Mouse (Mus musculus): Measurements from ENCODE around the gene Ppp1r8. TPM values are rescaled to one million over a fixed set of nuclear protein-coding genes. Genes with fewer than 3 reads are reported as not detected.

Ppp1r8 gene
- polyA plus RNA-seq (2015; fragmentation: Nextera tagmentation; extraction: Ambion mirVana) = 44.8 and 46.9 TPM in 2 replicates

DNA sequence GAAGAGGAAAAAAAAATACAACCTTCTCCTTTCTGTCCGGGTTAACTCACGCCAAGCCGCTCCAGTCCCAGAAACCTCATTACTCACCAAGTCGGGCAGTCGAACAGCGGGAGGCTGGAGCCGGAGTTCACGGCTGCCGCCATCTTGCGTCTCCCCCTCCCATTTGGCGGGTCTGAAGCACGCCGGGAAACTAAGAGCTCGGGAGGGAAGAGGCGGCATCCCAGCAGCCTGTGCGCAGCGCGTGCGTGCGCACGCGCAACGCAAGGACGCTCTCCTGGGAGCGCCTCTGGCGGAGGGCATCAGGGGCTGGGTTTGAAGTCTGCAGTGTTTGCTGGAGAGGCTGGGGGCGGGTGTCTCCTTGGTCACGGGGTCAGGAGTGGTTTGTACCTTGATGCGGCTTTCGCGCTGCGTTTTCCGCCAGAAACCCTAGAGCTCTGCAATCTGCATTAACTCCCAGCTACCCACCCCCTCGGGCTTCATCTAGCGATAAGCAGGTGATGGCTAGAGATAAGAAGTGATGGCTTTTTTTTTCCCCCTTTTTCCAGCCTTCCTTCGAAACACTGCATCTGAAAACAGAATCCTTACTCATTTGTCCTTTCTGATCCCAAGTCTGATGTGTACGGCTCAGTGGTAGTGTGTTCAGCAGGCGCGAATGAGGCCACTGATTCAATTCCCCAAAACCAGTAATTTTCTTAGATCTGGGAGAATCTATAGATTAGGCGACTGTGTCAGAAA, at the start of gene Ppp1r8:
Gene Ppp1r8, minus strand, starts transcription at position 200 of the 735 bp plus-strand sequence.
- H3K4me2 ChIP-seq = peak within 1 kb of the TSS; percentile 75
- 1% methylated on average over 40 of the region's 40 CpGs for WGBS
- peaks cover 11% of the 10 kb centered on the region; the same call in 1 of the 2 replicates for H3K36me3 ChIP-seq
- peak within 1 kb of the TSS; percentile 84 for H3K4me3 ChIP-seq (replicated peaks)
- peak within 1 kb of the TSS; percentile 70 for H3K27ac ChIP-seq
- H3K4me1 ChIP-seq = peaks cover 11% of the 10 kb centered on the region
- H3K9me3 ChIP-seq = no peaks in the 10 kb centered on the region
- ATAC-seq (ENCODE audit: insufficient read depth, low FRiP score, low read depth) = peak; percentile 99
- no peaks in the 10 kb centered on the region for H3K27me3 ChIP-seq (replicated peaks)
- peak within 1 kb of the TSS; percentile 92 for H3K9ac ChIP-seq

- Histone ChIP-seq H3K27ac (peak overlapping the region; percentile 87), H3K36me3 (0 out of 2 replicates have a peak, but pooled peaks cover 3% of the 10 kb centered on the region)
- ATAC-seq (ENCODE audit: insufficient read depth, low FRiP score, low read depth) = 0 out of 2 replicates have a peak, but pooled peaks have one; percentile 15
These were observed 41.9 kb upstream of the Ppp1r8 start for GRCm38 (mm10) chr4:132884844-132885374.

DNA sequence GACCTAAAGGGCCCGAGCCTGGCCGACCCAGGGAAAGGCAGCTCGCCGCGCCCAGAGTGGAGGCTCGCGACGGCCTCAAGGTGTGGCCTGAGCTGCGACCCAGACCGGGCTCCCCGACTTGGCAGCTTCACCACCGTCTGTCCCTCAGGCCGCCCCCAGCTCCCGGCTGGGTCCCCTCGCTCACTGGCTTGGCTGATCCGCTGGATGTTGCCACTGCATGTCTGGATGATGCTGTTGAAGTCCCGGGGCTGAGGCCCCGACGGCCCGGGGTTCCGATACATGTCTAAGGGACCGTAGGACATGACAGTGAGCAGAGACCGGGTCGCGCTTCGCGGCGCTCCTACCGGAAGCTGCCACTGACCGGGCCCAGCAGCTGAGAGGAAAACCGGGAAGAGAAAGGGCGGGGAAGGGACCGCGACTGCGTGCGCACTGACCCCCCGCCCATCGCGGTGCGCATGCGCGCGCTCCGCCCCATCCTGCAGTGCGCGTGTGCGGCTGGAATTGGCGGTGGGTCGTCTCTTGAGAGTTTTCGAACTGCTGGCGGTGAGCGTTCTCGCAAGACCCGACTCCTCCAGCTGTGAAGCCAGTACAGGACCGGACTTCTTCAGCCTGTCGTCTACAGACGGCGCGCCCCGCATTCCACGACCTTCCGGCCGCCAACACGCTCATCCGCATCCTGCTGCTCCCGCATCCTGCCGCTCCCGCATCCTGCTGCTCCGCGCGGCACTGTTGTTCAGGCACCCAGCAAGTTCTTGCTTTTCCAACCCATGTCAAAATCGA, 41.3 kb upstream of the Ppp1r8 start, which contains the start of gene Stx12:
Gene Stx12, minus strand, starts transcription at position 446 of the 780 bp plus-strand sequence.
- peak; percentile 92 for ATAC-seq (ENCODE audit: insufficient read depth, low FRiP score, low read depth)
- Histone ChIP-seq H3K27me3 (replicated peaks) (no peaks in the 10 kb centered on the region), H3K4me1 (0 out of 2 replicates have a peak, but pooled peaks cover 5% of the 10 kb centered on the region), H3K4me3 (replicated peaks) (peak within 1 kb of the TSS; percentile 77), H3K9ac (peak within 1 kb of the TSS; percentile 83), H3K36me3 (0 out of 2 replicates have a peak, but pooled peaks cover 3% of the 10 kb centered on the region), H3K9me3 (no peaks in the 10 kb centered on the region), H3K27ac (peak within 1 kb of the TSS; percentile 87), H3K4me2 (peak within 1 kb of the TSS; percentile 86)
- under 1% methylated on average over 72 of the region's 72 CpGs for WGBS

More at GRCm38 (mm10) chr4:132884844-132885374, 41.9 kb upstream of the Ppp1r8 start:
- Histone ChIP-seq H3K4me3 (replicated peaks) (peak overlapping the region; percentile 77), H3K4me1 (0 out of 2 replicates have a peak, but pooled peaks cover 5% of the 10 kb centered on the region), H3K9ac (peak overlapping the region; percentile 83), H3K9me3 (no peaks in the 10 kb centered on the region), H3K4me2 (peak overlapping the region; percentile 86), H3K27me3 (replicated peaks) (no peaks in the 10 kb centered on the region)
- 7% methylated on average over 9 of the region's 9 CpGs for WGBS

GRCm38 (mm10) chr4:132883561-132884063, 40.6 kb upstream of the Ppp1r8 start:
- 2% methylated on average over 21 of the region's 21 CpGs for WGBS
- peak overlapping the region; percentile 81 for H3K27ac ChIP-seq
- 0 out of 2 replicates have a peak, but pooled peaks cover 3% of the 10 kb centered on the region for H3K36me3 ChIP-seq
- ATAC-seq (ENCODE audit: insufficient read depth, low FRiP score, low read depth) = no peak
- no peaks in the 10 kb centered on the region for H3K9me3 ChIP-seq
- H3K4me1 ChIP-seq = 0 out of 2 replicates have a peak, but pooled peaks cover 5% of the 10 kb centered on the region
- peak overlapping the region; percentile 86 for H3K4me2 ChIP-seq
- H3K9ac ChIP-seq = peak overlapping the region; percentile 83
- H3K27me3 ChIP-seq (replicated peaks) = no peaks in the 10 kb centered on the region
- H3K4me3 ChIP-seq (replicated peaks) = peak overlapping the region; percentile 77

DNA sequence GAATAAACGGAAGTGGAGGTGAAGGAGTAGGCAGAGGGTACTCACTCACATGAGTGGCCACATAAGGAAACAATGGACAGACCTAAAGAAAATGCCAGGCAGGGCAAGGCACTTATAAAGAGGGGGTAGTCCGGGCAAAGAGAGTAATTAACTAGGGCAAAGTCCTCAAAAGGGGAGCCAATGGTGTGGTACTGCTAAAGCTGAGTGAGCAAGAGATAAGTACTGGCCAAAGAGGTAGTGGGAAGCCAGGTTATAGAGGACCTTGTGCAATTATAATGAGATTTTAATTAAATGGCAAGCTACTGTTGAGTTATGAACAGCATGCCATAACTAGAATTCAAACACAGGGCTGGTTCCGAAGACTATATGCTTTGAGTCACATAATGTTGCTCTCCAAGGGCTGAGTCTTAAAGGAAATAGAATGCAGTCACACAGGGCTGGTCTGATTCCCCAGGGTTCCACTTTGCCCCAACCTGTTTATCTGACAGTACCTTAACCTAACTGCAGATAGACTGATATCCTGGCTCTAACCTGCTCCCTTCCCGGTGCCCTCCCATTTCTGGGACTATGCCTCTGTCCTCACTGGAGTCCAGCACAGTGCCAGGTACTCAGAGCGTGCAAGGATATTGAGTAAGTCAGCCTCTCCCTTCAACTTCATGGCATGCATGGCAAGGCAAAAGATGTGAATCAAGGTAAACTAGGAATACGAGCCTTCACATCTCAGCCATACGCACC, 31.6 kb upstream of the Ppp1r8 start:
- peaks cover 16% of the 10 kb centered on the region for H3K36me3 ChIP-seq
- no peaks in the 10 kb centered on the region for H3K4me1 ChIP-seq
- H3K27me3 ChIP-seq (replicated peaks) = no peaks in the 10 kb centered on the region
- no peak overlapping the region for H3K4me3 ChIP-seq (replicated peaks)
- H3K27ac ChIP-seq = no peak overlapping the region
- WGBS = 87% methylated on average over 7 of the region's 7 CpGs
- 0 out of 2 replicates have a peak, but pooled peaks have one; percentile 27 for ATAC-seq (ENCODE audit: insufficient read depth, low FRiP score, low read depth)
- H3K4me2 ChIP-seq = no peak overlapping the region
- H3K9ac ChIP-seq = no peak overlapping the region
- no peaks in the 10 kb centered on the region for H3K9me3 ChIP-seq

GRCm38 (mm10) chr4:132873481-132874362, 30.8 kb upstream of the Ppp1r8 start:
- Histone ChIP-seq H3K27me3 (replicated peaks) (no peaks in the 10 kb centered on the region), H3K4me3 (replicated peaks) (no peak overlapping the region), H3K9ac (no peak overlapping the region), H3K9me3 (no peaks in the 10 kb centered on the region), H3K27ac (no peak overlapping the region), H3K4me1 (no peaks in the 10 kb centered on the region), H3K4me2 (no peak overlapping the region), H3K36me3 (peaks cover 24% of the 10 kb centered on the region)
- no peak for ATAC-seq (ENCODE audit: insufficient read depth, low FRiP score, low read depth)
- 77% methylated on average over 11 of the region's 11 CpGs for WGBS

GRCm38 (mm10) chr4:132871116-132871515, 28.1 kb upstream of the Ppp1r8 start:
- WGBS = 89% methylated on average over 3 of the region's 3 CpGs
- Histone ChIP-seq H3K9me3 (no peaks in the 10 kb centered on the region), H3K27ac (no peak overlapping the region), H3K36me3 (peaks cover 37% of the 10 kb centered on the region), H3K4me1 (no peaks in the 10 kb centered on the region), H3K27me3 (replicated peaks) (no peaks in the 10 kb centered on the region), H3K4me3 (replicated peaks) (no peak overlapping the region), H3K9ac (no peak overlapping the region), H3K4me2 (no peak overlapping the region)
- no peak for ATAC-seq (ENCODE audit: insufficient read depth, low FRiP score, low read depth)

DNA sequence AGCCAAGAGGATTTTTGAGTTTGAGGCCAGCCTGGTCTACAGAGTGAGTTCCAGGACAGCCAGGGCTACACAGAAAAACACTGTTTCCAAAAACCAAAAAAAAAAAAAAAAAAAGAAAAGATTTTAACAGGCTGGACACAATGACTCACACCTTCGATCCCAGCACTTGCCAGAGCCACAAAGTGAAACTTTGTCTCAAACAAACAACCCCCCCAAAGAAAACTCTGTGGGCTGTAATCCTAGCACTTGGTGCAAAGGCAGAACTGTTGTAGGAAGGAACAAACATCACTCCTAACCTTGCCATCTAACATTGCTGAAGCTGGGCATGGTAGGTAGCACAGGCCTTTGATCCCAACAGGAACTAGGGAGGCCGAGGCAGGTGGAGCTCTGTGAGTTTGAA, 21.9 kb upstream of the Ppp1r8 start:
- Histone ChIP-seq H3K4me1 (no peaks in the 10 kb centered on the region), H3K4me2 (no peak overlapping the region), H3K27me3 (replicated peaks) (no peaks in the 10 kb centered on the region), H3K4me3 (replicated peaks) (no peak overlapping the region), H3K9ac (no peak overlapping the region), H3K27ac (no peak overlapping the region), H3K9me3 (no peaks in the 10 kb centered on the region), H3K36me3 (peaks cover 49% of the 10 kb centered on the region)
- no peak for ATAC-seq (ENCODE audit: insufficient read depth, low FRiP score, low read depth)
- WGBS = 93% methylated on average over 2 of the region's 2 CpGs

DNA sequence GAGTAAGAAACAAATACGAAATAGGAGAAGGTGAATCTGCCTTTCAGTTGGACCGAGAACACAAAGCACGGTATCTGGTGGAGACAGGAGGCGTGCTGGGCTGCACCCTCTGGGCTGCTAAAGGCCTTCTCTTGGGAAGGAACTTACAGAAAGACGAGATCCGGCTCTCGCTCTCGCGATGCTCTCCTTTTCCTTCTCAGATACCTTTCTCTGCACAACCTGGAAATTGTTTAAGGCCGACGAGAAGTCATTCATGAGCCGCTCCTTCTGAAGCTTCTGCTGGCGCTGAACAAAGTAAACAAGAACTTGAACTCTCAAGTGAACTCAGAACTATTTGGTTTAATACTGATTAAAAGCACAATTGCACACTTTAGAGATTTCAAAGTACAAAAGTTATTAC, 20.0 kb upstream of the Ppp1r8 start:
- H3K27ac ChIP-seq = no peak overlapping the region
- no peak overlapping the region for H3K4me3 ChIP-seq (replicated peaks)
- peaks cover 35% of the 10 kb centered on the region for H3K36me3 ChIP-seq
- no peak overlapping the region for H3K4me2 ChIP-seq
- H3K9me3 ChIP-seq = no peaks in the 10 kb centered on the region
- WGBS = 75% methylated on average over 13 of the region's 13 CpGs
- H3K4me1 ChIP-seq = no peaks in the 10 kb centered on the region
- no peak for ATAC-seq (ENCODE audit: insufficient read depth, low FRiP score, low read depth)
- H3K9ac ChIP-seq = no peak overlapping the region
- no peaks in the 10 kb centered on the region for H3K27me3 ChIP-seq (replicated peaks)

- Histone ChIP-seq H3K36me3 (peaks cover 43% of the 10 kb centered on the region), H3K27me3 (replicated peaks) (no peaks in the 10 kb centered on the region), H3K4me1 (no peaks in the 10 kb centered on the region), H3K9me3 (no peaks in the 10 kb centered on the region), H3K9ac (no peak overlapping the region), H3K4me3 (replicated peaks) (no peak overlapping the region), H3K4me2 (no peak overlapping the region), H3K27ac (no peak overlapping the region)
- ATAC-seq (ENCODE audit: insufficient read depth, low FRiP score, low read depth) = no peak
- 81% methylated on average over 1 of the region's 1 CpGs for WGBS
These were observed 17.9 kb upstream of the Ppp1r8 start for GRCm38 (mm10) chr4:132860880-132861279.

Measured in stomach, embryonic 15.5 days (tissue).